Mouse (Mus musculus): ENCODE measurements around the gene Supt4a.

DNA sequence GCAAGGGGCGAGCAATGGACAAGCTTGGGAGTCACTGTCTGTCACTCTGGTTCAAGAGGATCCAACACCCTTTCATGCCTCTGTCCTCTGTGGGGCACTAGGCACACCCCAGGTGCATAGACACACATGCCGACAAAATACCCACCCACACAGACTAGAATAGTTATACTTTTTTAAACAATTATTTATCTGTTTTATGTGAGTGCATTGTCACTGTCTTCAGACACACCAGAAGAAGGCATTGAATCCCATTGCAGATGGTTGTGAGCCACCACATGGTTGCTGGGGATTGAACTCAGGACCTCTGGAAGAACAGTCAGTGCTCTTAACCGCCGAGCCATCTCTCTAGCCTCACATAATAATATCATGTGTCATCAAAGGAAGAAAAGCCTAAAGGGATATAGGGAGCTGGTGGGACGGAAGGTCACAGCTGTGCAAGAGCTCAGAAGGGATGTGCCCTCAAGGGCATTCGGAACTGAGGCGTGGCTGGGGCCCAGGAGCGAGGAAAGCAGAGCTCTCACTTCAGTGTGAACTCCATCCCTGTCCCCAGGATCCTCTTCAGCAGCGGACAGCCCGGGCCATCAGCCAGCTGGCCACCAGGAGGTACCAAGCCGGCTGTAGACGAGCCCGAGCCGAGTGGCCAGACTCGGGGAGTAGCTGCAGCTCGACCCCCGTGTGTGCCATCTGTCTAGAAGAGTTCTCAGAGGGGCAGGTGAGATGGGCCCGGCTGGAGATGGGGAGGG, 8.3 kb upstream of the Supt4a start:
- TF ChIP-seq POLR2A (IDR thresholded peaks at IDR 0.05; ENCODE audit: low read depth, low read length) (no peak), MAX (IDR thresholded peaks at IDR 0.05; ENCODE audit: low read length) (no peak), ZMIZ1 (IDR thresholded peaks at IDR 0.05; ENCODE audit: low read depth, low read length) (no peak), CTCF (conservative IDR thresholded peaks at IDR 0.05 in 1 of 2, IDR thresholded peaks at IDR 0.05 in 1 of 2; ENCODE audit: low read depth in 2 of 2, low read length in 2 of 2) (no peak), CHD2 (IDR thresholded peaks at IDR 0.05; ENCODE audit: low read length) (no peak), EP300 (IDR thresholded peaks at IDR 0.05; ENCODE audit: low read length) (no peak)
